Mouse (Mus musculus) Muller cell, postnatal 12 days (primary cell): Measurements from ENCODE around the gene Aff3.

Experiments
- DNase-seq: peaks from one replicate; pipeline ENCODE4 v3.0.0-alpha.2; 2015; ENCODE audit errors: inconsistent ontology term

Gene Aff3

GRCm38 (mm10) chr1:38664777-38665176 lies at the start of gene Aff3:
Aff3 (minus strand) TSS chr1:38664955.
- DNase-seq, result no peak

GRCm38 (mm10) chr1:38700646-38701045 lies 35.9 kb upstream of the Aff3 start:
- DNase-seq, result peak; percentile 82

GRCm38 (mm10) chr1:38699244-38699643 lies 34.5 kb upstream of the Aff3 start:
- DNase-seq, result no peak

GRCm38 (mm10) chr1:38695812-38696681 lies 31.3 kb upstream of the Aff3 start:
- DNase-seq, result peak; percentile 92

GRCm38 (mm10) chr1:38695089-38695811 lies 30.5 kb upstream of the Aff3 start:
- no peak for DNase-seq

GRCm38 (mm10) chr1:38694142-38694541 lies 29.4 kb upstream of the Aff3 start:
- DNase-seq, result no peak

GRCm38 (mm10) chr1:38690471-38690870 lies 25.7 kb upstream of the Aff3 start:
- DNase-seq, result no peak

GRCm38 (mm10) chr1:38688216-38688615 lies 23.5 kb upstream of the Aff3 start:
- no peak for DNase-seq

- DNase-seq, result no peak
These were observed 21.0 kb upstream of the Aff3 start for GRCm38 (mm10) chr1:38685706-38686105.

GRCm38 (mm10) chr1:38683158-38683721 lies 18.5 kb upstream of the Aff3 start:
- no peak for DNase-seq

- DNase-seq, result no peak
These were observed 15.1 kb upstream of the Aff3 start for GRCm38 (mm10) chr1:38679890-38680289.

- no peak for DNase-seq
These were observed 7.0 kb upstream of the Aff3 start for GRCm38 (mm10) chr1:38671756-38672155.

GRCm38 (mm10) chr1:38671019-38671418 lies 6.3 kb upstream of the Aff3 start:
- no peak for DNase-seq

GRCm38 (mm10) chr1:38668327-38668726 lies 3.6 kb upstream of the Aff3 start:
- no peak for DNase-seq

- DNase-seq, result no peak
These were observed 3.1 kb upstream of the Aff3 start for GRCm38 (mm10) chr1:38667892-38668291.

- DNase-seq, result no peak
These were observed 2.0 kb upstream of the Aff3 start for GRCm38 (mm10) chr1:38666766-38667118.

GRCm38 (mm10) chr1:38666111-38666765 lies 1.5 kb upstream of the Aff3 start:
- DNase-seq, result no peak

GRCm38 (mm10) chr1:38665611-38666010 lies 856 bp upstream of the Aff3 start:
- no peak for DNase-seq

GRCm38 (mm10) chr1:38664261-38664660 lies 494 bp downstream of the Aff3 start:
- DNase-seq, result no peak

GRCm38 (mm10) chr1:38662616-38663193 lies 2.0 kb downstream of the Aff3 start:
- DNase-seq, result no peak

GRCm38 (mm10) chr1:38658933-38659553 lies 5.7 kb downstream of the Aff3 start:
- DNase-seq, result no peak
